Mouse (Mus musculus) midbrain, embryonic 13.5 days (tissue): ENCODE data around the gene Cela1. TPM values are rescaled to one million over a fixed set of nuclear protein-coding genes. Genes with fewer than 3 reads are reported as not detected.

Source experiments
- ATAC-seq: fragments of 200-750 bp; cut with Nextera tagmentation; 2 replicates; pipeline ENCODE4 v1.8.0; 2017; ENCODE audit warnings: mild to moderate bottlenecking, moderate TSS enrichment, moderate library complexity
- H3K27ac ChIP-seq: fragments of 300-500 bp; sonication (generic); 2 replicates; pipeline ENCODE4 v1.5.1; 2015; ENCODE audit warnings: inconsistent platforms, mild to moderate bottlenecking, moderate library complexity
- H3K27me3 ChIP-seq: fragments of 300-500 bp; sonication (generic); 2 replicates; pipeline ENCODE4 v1.6.1; 2015; ENCODE audit warnings: mild to moderate bottlenecking, inconsistent platforms
- H3K36me3 ChIP-seq: fragments of 300-500 bp; sonication (generic); 2 replicates; pipeline ENCODE4 v1.6.1; 2015; ENCODE audit warnings: mild to moderate bottlenecking, inconsistent platforms
- H3K4me1 ChIP-seq: fragments of 300-500 bp; sonication (generic); replicated peaks from 2 replicates; pipeline ENCODE4 v1.6.1; 2015; ENCODE audit warnings: inconsistent platforms
- H3K4me2 ChIP-seq: fragments of 300-500 bp; sonication (generic); replicated peaks from 2 replicates; pipeline ENCODE4 v1.6.1; 2015; ENCODE audit warnings: moderate library complexity, mild to moderate bottlenecking, inconsistent platforms
- H3K4me3 ChIP-seq: fragments of 300-500 bp; sonication (generic); replicated peaks from 2 replicates; pipeline ENCODE4 v1.5.1; 2015; ENCODE audit warnings: mild to moderate bottlenecking, inconsistent platforms
- H3K9ac ChIP-seq: fragments of 300-500 bp; sonication (generic); replicated peaks from 2 replicates; pipeline ENCODE4 v1.6.1; 2015; ENCODE audit warnings: mild to moderate bottlenecking, inconsistent platforms
- H3K9me3 ChIP-seq: fragments of 300-500 bp; sonication (generic); 2 replicates; pipeline ENCODE4 v1.6.1; 2016; ENCODE audit warnings: mild to moderate bottlenecking, inconsistent platforms
- WGBS: fragments of 180-500 bp; shearing (Covaris S2); methylation state at CpG from one replicate; pipeline ENCODE4 v1.1.7; 2015; 5-methylcytosine and 5-hydroxymethylcytosine counted together
- polyA plus RNA-seq: library from polyadenylated mRNA; unstranded; fragments of >200 nt; fragmentation: Nextera tagmentation; extraction: Ambion mirVana; gene quantifications from 2 replicates; pipeline ENCODE4 v1.2.1, GENCODE M21; 2015

The Cela1 gene
- polyA plus RNA-seq, 1 experiment from 2014 or later: 1.1 TPM

- Histone ChIP-seq H3K4me1 (0 out of 2 replicates have a peak, but pooled peaks cover 7% of the 10 kb centered on the region), H3K36me3 (no peaks in the 10 kb centered on the region), H3K9ac (no peak overlapping the region), H3K27ac (no peak overlapping the region), H3K4me3 (no peak overlapping the region), H3K9me3 (no peaks in the 10 kb centered on the region), H3K4me2 (no peak overlapping the region), H3K27me3 (no peaks in the 10 kb centered on the region)
- no peak for ATAC-seq
- 89% methylated on average over 5 of the region's 5 CpGs for WGBS
Observed at GRCm38 (mm10) chr15:100667871-100668545, 19.7 kb downstream of the Cela1 start.

GRCm38 (mm10) chr15:100667420-100667819 is 20.3 kb downstream of the Cela1 start:
- H3K36me3 ChIP-seq: no peaks in the 10 kb centered on the region
- ATAC-seq: no peak
- H3K4me2 ChIP-seq: no peak overlapping the region
- H3K27me3 ChIP-seq: no peaks in the 10 kb centered on the region
- no peaks in the 10 kb centered on the region for H3K9me3 ChIP-seq
- H3K4me1 ChIP-seq: 0 out of 2 replicates have a peak, but pooled peaks cover 7% of the 10 kb centered on the region
- H3K9ac ChIP-seq: no peak overlapping the region
- WGBS: 71% methylated on average over 6 of the region's 6 CpGs
- H3K4me3 ChIP-seq: no peak overlapping the region
- no peak overlapping the region for H3K27ac ChIP-seq

GRCm38 (mm10) chr15:100666851-100667250 is 20.9 kb downstream of the Cela1 start:
- Histone ChIP-seq H3K9me3 (no peaks in the 10 kb centered on the region), H3K27me3 (no peaks in the 10 kb centered on the region), H3K4me2 (no peak overlapping the region), H3K9ac (no peak overlapping the region), H3K36me3 (no peaks in the 10 kb centered on the region), H3K4me3 (no peak overlapping the region), H3K4me1 (0 out of 2 replicates have a peak, but pooled peaks cover 7% of the 10 kb centered on the region), H3K27ac (no peak overlapping the region)
- 43% methylated on average over 12 of the region's 12 CpGs for WGBS
- no peak for ATAC-seq

- Histone ChIP-seq H3K27me3 (no peaks in the 10 kb centered on the region), H3K4me3 (no peak overlapping the region), H3K4me2 (no peak overlapping the region), H3K36me3 (no peaks in the 10 kb centered on the region), H3K27ac (no peak overlapping the region), H3K9ac (no peak overlapping the region), H3K9me3 (no peaks in the 10 kb centered on the region), H3K4me1 (0 out of 2 replicates have a peak, but pooled peaks cover 7% of the 10 kb centered on the region)
- no peak for ATAC-seq
- 9% methylated on average over 7 of the region's 7 CpGs for WGBS
Observed at GRCm38 (mm10) chr15:100666219-100666696, 21.5 kb downstream of the Cela1 start.

- 43% methylated on average over 9 of the region's 9 CpGs for WGBS
- Histone ChIP-seq H3K27me3 (no peaks in the 10 kb centered on the region), H3K9ac (no peak overlapping the region), H3K4me2 (no peak overlapping the region), H3K4me3 (no peak overlapping the region), H3K27ac (no peak overlapping the region), H3K9me3 (no peaks in the 10 kb centered on the region), H3K4me1 (0 out of 2 replicates have a peak, but pooled peaks cover 7% of the 10 kb centered on the region), H3K36me3 (no peaks in the 10 kb centered on the region)
- ATAC-seq: no peak
Observed at GRCm38 (mm10) chr15:100665411-100666218, 22.1 kb downstream of the Cela1 start.

- Histone ChIP-seq H3K4me2 (no peak overlapping the region), H3K27me3 (no peaks in the 10 kb centered on the region), H3K4me3 (no peak overlapping the region), H3K9me3 (no peaks in the 10 kb centered on the region), H3K27ac (no peak overlapping the region), H3K4me1 (0 out of 2 replicates have a peak, but pooled peaks cover 7% of the 10 kb centered on the region), H3K9ac (no peak overlapping the region), H3K36me3 (no peaks in the 10 kb centered on the region)
- ATAC-seq: no peak
- 88% methylated on average over 9 of the region's 9 CpGs for WGBS
Observed at GRCm38 (mm10) chr15:100664813-100665274, 22.9 kb downstream of the Cela1 start.

GRCm38 (mm10) chr15:100660805-100661204 is 26.9 kb downstream of the Cela1 start:
- Histone ChIP-seq H3K4me1 (0 out of 2 replicates have a peak, but pooled peaks cover 1% of the 10 kb centered on the region), H3K27ac (no peak overlapping the region), H3K4me2 (no peak overlapping the region), H3K9ac (no peak overlapping the region), H3K27me3 (no peaks in the 10 kb centered on the region), H3K9me3 (no peaks in the 10 kb centered on the region), H3K4me3 (no peak overlapping the region), H3K36me3 (no peaks in the 10 kb centered on the region)
- WGBS: 92% methylated on average over 5 of the region's 5 CpGs
- no peak for ATAC-seq

GRCm38 (mm10) chr15:100660306-100660705 is 27.4 kb downstream of the Cela1 start:
- Histone ChIP-seq H3K9me3 (no peaks in the 10 kb centered on the region), H3K27ac (no peak overlapping the region), H3K9ac (no peak overlapping the region), H3K4me1 (no peaks in the 10 kb centered on the region), H3K4me2 (no peak overlapping the region), H3K4me3 (no peak overlapping the region), H3K27me3 (no peaks in the 10 kb centered on the region), H3K36me3 (no peaks in the 10 kb centered on the region)
- no peak for ATAC-seq
- WGBS: 91% methylated on average over 9 of the region's 9 CpGs

GRCm38 (mm10) chr15:100655201-100655600 is 32.5 kb downstream of the Cela1 start:
- Histone ChIP-seq H3K4me2 (no peak overlapping the region), H3K36me3 (no peaks in the 10 kb centered on the region), H3K4me1 (no peaks in the 10 kb centered on the region), H3K4me3 (no peak overlapping the region), H3K9me3 (no peaks in the 10 kb centered on the region), H3K27me3 (no peaks in the 10 kb centered on the region), H3K27ac (no peak overlapping the region), H3K9ac (no peak overlapping the region)
- ATAC-seq: no peak
- 87% methylated on average over 5 of the region's 5 CpGs for WGBS

GRCm38 (mm10) chr15:100654271-100654670 is 33.5 kb downstream of the Cela1 start:
- H3K4me2 ChIP-seq: no peak overlapping the region
- no peaks in the 10 kb centered on the region for H3K4me1 ChIP-seq
- 81% methylated on average over 1 of the region's 1 CpGs for WGBS
- H3K9ac ChIP-seq: no peak overlapping the region
- no peaks in the 10 kb centered on the region for H3K36me3 ChIP-seq
- ATAC-seq: no peak
- no peaks in the 10 kb centered on the region for H3K9me3 ChIP-seq
- no peak overlapping the region for H3K4me3 ChIP-seq
- H3K27ac ChIP-seq: no peak overlapping the region
- H3K27me3 ChIP-seq: no peaks in the 10 kb centered on the region

GRCm38 (mm10) chr15:100651610-100652009 is 36.1 kb downstream of the Cela1 start:
- 88% methylated on average over 9 of the region's 9 CpGs for WGBS
- no peaks in the 10 kb centered on the region for H3K27me3 ChIP-seq
- no peak overlapping the region for H3K9ac ChIP-seq
- H3K4me2 ChIP-seq: no peak overlapping the region
- H3K4me3 ChIP-seq: no peak overlapping the region
- H3K36me3 ChIP-seq: no peaks in the 10 kb centered on the region
- no peaks in the 10 kb centered on the region for H3K9me3 ChIP-seq
- H3K4me1 ChIP-seq: no peaks in the 10 kb centered on the region
- no peak for ATAC-seq
- H3K27ac ChIP-seq: no peak overlapping the region

GRCm38 (mm10) chr15:100650111-100650510 is 37.6 kb downstream of the Cela1 start:
- H3K9me3 ChIP-seq: no peaks in the 10 kb centered on the region
- no peak for ATAC-seq
- H3K9ac ChIP-seq: no peak overlapping the region
- WGBS: 87% methylated on average over 10 of the region's 10 CpGs
- H3K27ac ChIP-seq: no peak overlapping the region
- H3K4me1 ChIP-seq: no peaks in the 10 kb centered on the region
- H3K27me3 ChIP-seq: no peaks in the 10 kb centered on the region
- H3K4me3 ChIP-seq: no peak overlapping the region
- no peak overlapping the region for H3K4me2 ChIP-seq
- no peaks in the 10 kb centered on the region for H3K36me3 ChIP-seq
